Mouse (Mus musculus): ENCODE results near the gene Ppp2r5e.
"Not testable (repeated sequence)": the region's sequence is repeated elsewhere in the genome, so short reads cannot be mapped to it uniquely, and the experiment has no call there.

Ppp2r5e gene

DNA sequence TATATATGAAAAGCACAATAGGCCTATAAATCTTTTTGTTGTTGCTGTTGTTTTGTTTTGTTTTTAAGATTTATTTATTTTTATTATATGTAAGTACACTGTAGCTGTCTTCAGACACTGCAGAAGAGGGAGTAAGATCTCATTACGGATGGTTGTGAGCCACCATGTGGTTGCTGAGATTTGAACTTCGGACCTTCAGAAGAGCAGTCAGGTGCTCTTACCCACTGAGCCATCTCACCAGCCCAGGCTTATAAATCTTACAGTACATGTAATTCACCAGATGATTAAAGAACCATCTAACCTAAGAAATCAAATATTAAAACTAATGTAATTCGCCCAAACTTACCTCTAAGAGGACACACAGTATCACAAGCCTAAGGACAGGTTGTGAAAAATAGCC lies 103.9 kb downstream of the Ppp2r5e start:
- not testable (repeated sequence) for DNase-seq (ENCODE audit: low spot score in 2 of 2)

DNA sequence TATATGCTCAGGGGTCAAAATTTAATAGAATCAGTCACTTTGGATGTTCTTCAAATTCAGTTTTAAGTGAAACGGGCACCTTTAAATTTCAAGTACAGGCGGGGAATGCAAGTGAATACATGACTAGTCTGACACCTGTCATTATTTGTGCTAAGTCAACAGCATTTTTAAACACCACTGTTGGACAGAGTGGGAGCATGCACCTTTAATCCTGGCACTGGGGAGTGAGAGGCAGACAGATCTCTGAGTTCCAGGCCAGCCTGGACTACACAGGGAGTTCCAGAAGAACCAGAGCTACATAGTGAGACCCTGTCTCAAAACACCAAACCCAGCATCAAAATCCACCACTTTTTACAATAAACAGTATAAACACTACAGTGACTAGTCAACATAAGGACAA lies 108.5 kb downstream of the Ppp2r5e start:
- DNase-seq (ENCODE audit: low spot score in 2 of 2), result no peak

DNA sequence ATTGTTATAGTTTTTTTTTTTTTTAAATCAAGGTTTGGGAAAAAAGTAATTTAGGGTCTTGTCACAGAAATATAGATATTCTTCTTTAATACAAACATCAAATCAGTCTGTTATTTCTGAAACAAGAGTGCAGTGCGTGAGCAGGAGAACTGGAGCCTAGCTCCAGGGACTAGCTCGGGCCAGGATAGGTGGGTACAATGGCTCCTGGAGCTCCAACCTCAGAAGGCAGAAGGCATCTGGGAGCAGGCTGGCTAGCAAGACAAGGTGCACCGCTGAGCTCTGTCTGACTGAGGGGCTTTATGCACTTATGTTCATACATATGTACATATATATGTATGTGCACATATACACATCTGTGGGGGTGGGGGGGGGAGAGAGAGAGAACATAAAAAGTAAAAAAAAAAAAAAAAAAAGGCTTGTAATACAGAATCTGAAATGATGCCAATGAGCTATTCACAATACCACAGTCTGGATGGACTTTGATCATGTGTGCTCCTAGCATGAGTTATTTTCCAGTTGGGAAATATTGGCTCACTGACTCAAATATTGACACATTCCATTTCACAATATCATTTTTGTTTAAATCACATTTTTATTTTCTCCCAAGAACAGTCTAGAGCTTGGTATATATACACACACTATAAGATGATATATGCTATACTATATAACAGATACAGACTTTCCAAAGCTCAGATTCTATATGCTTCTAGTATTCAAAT lies 109.3 kb downstream of the Ppp2r5e start:
- DNase-seq (ENCODE audit: low spot score in 2 of 2), result no peak

DNA sequence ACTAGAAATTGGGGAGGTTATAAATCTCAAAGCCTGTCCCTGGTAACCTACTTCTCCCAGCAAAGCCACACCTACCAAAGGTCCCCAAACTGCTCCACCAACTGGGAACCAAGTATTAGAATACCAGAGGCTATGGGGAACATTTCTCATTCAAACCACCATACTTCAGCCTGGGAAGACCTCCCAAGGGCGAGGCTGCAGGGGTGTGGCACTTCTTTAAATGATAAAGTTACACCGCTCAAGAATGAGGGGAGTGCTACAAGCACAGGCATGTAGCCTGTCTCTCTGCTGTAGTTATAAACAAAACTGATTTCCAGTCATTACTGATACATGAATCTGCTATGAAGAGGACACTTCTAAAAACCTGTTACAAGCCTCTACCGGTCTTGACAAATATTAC lies 113.3 kb downstream of the Ppp2r5e start:
- no peak for DNase-seq (ENCODE audit: low spot score in 2 of 2)

DNA sequence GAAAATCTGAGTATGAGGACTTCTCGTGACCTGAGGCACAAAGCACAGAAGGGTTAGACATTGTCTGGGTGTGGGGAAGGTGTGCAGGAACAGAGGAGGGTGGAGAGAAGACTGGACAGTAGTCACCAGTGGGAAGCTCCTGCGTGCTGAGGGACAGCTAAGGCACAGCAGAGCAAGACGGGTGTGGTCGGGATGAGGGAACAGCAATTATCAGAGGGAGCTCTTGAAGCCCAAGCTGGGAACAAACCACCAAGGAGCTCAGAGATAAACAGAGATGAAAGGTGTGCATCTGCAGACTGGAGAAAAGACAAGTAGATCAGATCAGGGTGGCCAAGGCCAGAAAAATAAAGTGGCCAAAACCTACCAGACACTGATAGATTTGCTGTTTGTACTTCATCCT lies 114.0 kb downstream of the Ppp2r5e start:
- DNase-seq (ENCODE audit: low spot score in 2 of 2), result no peak

DNA sequence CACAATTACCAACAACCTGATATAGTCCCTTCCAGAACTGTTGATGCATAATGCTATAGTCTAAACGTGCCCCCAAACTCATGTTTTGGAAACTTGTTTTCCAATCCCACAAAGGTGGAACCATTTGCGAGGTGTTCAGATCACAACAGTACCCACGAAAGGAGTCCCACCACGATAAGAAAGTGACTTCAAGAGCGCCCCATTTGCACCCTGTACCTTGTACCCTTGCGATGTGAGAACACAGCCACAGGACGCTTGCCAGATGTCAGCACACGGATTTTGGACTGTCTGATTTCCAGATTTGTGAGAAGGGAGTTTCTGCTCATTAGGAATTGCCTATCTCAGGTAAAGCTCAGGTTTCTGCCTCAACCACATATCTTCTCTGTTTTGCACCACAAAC lies 116.0 kb downstream of the Ppp2r5e start:
- DNase-seq (ENCODE audit: low spot score in 2 of 2), result no peak

DNA sequence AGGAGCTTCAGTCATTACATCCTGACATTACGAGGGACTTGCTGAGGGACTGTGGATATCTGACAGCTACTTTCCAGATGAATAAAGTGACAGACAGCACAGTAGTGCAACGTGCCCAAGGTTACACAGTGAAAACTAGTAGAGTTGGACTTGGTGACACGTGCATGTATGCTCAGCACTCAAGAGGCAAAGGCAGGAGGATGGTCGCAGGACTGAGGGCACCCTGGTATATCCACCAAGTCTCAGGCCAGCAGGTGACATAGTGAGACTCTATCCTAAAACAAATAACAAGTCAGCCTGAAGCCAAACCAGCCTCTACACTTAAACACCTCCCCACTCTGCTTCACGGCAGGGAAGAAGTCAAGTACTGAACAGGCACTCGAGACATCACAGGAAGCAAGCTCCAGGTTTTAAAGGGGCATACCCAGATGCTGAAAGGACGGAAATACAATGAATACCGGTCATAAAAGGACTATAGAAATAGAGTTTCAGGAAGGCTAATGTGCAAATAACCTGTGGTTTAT lies 116.6 kb downstream of the Ppp2r5e start:
- DNase-seq (ENCODE audit: low spot score in 2 of 2), result no peak

DNA sequence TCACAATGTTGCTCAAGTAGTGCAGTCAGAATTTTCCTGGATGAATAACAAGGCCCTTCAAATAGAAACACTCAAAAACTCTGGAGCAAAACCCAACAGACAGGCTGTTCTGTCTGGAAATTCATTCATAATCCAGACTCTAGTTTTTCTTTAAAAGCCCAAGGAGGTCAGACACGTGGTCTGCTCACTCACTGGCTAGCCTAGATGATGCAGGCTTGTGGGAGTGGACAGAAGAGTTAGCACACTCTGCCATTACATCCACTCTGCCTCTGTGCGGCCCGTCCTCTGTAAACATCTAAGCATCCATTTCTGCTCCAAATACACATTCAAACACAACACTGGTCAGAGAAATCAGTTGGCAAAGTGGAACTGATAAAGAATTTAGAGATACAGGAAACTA lies 117.4 kb downstream of the Ppp2r5e start:
- no peak for DNase-seq (ENCODE audit: low spot score in 2 of 2)

DNA sequence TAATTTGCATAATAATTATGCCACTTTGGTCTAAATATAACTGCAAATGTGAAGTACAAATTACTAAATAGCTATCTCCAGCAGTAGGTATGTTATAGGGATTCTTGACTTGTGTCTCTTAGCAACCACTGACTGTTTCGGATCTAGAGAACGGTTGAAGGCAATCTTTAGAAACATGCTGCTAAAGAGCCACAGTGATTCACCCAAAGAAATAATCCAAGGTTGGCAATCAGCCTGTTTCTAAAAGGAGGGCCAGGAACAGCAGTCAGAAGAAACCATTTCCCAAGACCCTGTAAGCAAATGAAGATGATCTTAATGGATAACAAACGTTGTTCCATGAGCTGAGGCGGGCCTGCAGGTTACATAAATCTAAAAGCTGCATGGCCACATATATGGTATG lies 117.9 kb downstream of the Ppp2r5e start:
- no peak for DNase-seq (ENCODE audit: low spot score in 2 of 2)

DNA sequence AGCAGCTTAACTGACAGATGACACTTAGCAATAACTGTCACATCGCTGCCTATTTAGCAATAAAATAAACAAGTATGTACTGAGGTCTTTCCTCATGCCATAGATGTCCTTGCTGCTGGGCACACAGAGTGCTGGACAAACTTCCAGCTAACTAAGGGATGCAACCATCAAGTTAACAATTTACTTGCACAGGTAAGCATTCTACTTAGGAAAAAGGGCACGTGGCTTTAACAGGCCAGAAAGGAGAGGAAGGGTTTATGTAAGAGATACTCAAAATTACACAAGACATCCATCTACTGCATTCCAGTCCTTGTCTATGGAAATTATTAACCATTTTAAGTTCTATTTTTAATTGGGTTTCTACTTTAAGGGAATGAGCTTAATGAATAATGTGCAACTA lies 123.0 kb downstream of the Ppp2r5e start:
- no peak for DNase-seq (ENCODE audit: low spot score in 2 of 2)

DNA sequence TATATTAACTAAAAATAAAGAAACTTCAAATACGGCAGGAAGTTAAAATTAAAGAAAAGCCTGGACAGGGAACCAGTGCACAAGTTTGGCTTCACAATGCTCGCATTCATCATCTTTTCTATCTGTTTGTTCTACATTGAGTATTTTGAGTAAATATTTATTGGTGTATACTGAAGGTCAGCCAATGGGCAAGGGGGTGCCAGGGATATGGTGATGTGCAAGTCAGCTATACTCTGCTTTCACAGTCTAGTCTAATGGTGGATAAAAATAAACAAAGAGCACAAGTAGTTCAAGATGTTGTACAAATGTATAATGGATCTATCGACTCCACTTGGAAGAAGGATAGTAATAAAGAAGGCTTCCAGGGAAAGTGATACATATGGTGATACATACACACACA lies 123.9 kb downstream of the Ppp2r5e start:
- no peak for DNase-seq (ENCODE audit: low spot score in 2 of 2)

DNA sequence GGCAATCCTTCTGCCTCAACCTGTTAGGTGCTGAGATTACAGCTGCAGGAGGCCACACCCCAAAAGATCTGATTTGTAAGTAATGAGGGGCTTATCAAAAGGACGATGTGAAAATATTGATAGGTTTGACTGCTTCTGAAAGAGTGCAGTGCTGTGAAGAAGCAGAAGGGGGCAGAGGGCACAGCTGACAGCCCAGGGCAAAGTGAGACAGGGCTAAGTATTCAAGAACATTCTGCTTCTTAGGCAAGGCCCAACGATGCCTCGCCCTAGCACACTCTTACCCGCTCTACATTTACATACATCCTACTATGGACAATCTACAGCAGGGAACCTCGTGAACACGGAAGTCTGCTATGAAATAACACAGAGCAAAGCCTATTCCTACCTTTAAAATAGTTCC lies 128.2 kb downstream of the Ppp2r5e start:
- no peak for DNase-seq (ENCODE audit: low spot score in 2 of 2)

DNA sequence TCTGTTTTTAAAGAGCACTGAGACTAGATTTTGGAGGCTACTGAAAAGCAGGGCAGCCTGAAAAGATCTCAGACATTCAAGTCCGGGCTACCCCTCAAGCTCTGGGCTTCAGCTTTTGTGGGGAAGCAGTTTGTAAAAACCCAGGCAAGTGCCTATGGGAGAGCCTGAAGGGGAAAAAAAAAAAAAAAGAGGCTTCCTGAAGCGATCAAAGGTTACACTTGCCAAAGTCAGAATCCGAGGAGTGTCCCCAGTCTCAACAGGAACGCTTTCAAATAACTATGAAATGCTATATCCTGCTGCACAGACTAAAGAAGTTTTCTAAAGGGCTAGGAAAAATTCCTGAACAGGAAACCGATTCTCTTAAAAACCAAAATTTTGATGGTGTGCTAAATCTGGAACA lies 128.9 kb downstream of the Ppp2r5e start:
- DNase-seq (ENCODE audit: low spot score in 2 of 2), result no peak

DNA sequence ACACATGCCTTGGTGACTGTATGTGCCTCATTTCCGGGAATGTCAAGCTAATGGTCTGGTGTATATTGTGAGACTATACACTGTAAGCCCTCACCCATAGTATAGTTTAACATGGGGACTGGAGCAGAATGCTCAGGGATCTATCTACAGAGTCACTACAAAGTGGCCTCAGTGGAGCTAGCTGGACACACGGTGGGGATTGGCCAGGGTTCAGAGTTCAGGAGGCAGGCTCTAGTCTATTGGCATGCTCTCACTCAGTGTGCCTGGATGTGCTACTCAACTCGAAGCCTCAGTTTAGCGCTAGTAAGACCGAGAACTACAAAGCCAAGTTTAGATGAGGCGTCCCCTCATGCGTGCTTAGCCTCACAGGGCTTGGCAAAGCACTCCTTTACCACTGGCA lies 129.8 kb downstream of the Ppp2r5e start:
- no peak for DNase-seq (ENCODE audit: low spot score in 2 of 2)

DNA sequence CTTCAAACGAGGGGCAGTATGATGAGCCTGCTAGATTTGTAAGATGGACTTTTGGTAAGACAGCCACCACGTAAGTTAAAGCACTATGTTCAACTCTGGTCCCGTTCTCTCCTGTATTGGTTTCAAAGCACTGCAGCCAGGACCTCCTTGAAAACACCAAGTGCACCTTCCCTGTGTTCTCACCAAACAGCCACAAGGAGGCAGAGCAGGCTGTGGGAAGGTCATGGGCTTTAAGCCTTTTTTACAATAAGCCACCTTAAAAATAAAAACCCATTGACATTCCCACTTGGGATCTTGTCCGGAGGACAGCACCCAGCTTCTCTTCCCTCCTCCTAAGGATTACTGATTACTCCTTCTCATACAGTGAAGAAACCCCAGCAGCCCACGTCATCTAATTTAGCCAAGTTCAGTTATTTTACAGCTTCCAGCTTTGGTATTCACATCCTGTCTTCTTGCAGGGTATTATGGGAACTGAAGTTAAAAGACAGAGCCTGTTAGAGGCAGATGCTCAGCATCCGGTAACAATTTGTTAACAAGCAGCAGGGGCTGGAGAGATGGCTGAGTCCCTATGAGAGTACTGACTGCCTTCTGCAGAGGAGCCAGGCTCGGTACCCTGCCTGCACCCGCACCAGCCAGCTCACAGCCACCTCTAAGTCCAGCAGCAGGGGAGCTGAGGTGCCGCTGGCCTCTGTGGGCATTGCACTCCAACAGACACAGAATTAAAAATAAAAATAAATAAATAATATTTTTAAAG lies 131.9 kb downstream of the Ppp2r5e start:
- DNase-seq (ENCODE audit: low spot score in 2 of 2), result no peak

DNA sequence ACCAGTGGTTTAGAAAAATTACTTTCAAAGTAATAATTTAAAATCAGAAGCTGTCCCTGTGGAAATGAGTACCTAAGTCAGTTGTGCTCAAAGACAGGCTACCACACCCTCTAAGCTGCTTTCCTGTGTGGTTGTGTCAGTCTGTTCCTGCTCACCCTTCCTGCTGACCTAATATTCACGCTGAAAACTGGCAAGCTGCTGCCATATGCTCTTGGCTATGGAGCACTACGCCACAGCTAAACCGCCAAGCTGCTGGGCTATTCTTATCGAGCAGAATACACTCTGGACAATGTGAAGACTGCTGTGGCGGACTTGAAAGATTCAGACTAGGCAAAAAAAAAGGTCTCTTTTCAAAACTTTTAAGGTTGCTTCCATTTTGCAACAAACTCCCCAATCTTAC lies 135.5 kb downstream of the Ppp2r5e start:
- DNase-seq (ENCODE audit: low spot score in 2 of 2), result no peak

DNA sequence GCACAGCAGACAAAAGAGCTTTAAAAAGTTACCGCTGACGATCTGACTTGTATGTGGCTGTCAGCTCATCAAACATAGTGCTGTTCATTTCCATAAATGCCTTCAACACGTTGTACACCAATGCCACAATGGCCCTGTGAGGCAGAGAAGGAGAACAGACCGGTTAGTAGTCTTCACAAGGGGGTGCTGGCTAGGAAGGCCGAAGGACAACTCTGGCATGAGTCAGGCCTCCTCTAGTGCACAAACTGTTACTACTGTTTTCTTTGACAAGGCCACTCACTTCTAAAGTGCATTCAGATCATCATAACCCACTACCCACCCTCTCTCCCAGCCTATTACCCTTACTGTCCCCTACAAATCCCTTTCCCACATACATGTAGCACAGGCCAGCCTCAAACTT lies 136.4 kb downstream of the Ppp2r5e start:
- no peak for DNase-seq (ENCODE audit: low spot score in 2 of 2)

DNA sequence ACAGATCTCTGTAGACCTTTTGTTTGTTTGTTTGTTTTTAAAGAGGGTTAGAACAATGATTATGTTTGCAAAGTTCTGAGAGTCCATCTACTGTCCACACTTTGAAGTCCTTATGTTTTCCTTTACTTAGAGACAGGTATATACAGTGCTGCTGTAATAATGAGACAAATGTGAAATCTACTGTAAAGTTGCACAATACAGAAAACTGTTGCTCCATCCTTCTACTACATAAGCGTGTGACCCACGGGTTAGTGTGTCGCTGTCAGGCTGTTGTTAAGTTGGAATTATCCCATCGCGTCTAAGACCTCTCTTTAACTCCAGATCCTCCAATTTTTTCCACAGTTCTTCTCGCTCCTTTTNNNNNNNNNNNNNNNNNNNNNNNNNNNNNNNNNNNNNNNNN lies 142.6 kb downstream of the Ppp2r5e start:
- no peak for DNase-seq (ENCODE audit: low spot score in 2 of 2)

DNA sequence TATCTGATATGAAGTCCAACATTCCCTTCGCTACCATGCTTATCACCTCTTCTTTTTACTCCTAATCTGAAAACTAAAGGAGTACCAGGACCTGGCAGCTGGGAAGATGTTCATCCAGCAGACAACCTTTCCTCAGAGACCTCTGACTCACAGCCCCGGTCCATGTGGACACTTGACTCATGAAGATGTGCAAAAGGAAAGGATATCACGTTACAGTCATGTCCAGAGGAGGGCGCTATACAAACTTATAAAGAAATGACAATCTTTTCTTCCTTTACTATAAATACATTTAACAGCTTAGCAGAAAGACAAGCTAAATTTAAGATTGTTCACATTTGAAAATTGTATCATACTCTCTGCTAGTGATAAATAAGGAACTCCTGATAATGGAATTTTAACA lies 143.0 kb downstream of the Ppp2r5e start:
- DNase-seq (ENCODE audit: low spot score in 2 of 2), result no peak

DNA sequence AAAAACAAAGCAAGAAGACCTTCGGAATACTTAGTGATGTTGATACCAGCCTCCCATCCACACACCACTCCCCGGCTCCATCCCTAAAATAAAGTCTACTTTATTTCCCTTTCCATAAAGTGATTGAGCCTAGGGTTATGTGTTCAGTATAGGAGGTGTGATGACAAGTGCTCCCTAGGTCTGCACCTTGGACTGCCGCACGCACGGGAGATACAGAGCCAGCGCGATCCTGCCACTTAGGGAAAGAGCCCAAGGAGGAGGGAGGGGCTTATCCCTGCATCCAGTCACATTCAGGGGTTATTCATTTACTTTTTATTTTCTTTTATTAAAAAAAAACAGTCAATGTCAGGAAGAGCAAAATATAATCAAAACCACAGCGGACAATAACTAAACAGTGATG lies 145.5 kb downstream of the Ppp2r5e start:
- no peak for DNase-seq (ENCODE audit: low spot score in 2 of 2)

DNA sequence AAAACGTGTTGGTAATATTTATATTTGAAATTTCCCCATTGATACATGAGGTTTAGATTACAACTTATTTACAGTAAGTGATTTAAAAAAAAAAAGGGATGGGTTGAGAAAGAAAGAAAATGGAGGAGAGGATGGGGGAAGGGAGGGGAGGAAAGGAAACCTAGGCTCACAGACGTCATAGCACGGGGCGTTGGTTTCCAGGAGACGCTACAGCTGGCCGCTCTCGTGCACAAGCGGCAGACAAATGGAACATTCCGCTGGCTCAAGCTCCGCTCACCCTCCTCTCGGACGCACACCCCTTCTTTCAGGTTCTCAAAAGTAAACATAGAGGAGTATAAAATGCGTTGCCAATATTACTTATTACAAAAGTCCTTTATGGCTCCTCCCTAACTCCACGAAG lies 146.0 kb downstream of the Ppp2r5e start:
- no peak for DNase-seq (ENCODE audit: low spot score in 2 of 2)

DNA sequence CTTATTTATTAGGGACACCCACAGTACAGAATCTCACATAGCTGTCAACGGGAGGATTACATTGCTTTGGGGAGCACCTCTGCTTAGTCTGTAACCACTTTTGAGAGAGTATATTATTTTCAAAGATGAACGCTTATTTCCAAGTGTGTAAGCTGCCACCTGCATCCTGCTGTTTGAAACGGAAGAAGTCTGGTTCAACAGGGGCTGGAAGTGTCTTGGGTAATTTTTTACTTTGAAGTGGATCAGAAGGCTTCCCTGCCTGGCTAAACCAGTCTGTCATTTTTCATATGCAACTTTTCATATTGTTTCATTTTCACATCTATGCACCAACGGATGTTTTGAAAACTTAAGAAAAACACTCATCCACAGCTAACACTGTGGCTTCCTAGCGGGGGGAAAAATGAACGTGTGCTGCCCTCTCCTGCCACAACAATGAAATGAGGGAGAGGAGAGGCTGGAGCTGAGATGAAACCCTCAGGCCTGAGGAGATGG lies 146.5 kb downstream of the Ppp2r5e start:
- DNase-seq (ENCODE audit: low spot score in 2 of 2), result no peak

DNA sequence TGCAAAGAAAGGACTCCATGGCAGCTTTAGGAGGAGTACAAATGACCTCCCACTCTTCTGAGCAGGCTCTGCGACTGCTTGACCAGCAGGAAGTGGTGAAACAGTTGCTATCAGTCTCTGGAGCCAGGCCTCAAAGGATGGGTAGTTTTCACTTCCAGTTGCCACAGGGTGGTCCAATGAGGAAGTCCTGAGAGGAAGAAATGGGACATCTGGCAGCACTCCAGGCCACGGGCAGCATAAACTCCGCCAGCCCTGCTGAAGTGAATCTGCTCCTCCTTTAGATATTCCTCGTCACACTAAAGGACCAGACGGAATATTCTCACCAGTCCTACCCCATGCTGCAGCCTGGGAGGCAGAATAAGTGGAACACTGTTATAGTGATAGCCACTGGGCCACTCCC lies 147.1 kb downstream of the Ppp2r5e start:
- DNase-seq (ENCODE audit: low spot score in 2 of 2), result peak; percentile 13 to 18

All from spleen, postnatal 36 days (tissue).